Mouse (Mus musculus) stomach, postnatal 0 days (tissue): ENCODE data around the gene Hpd.

Experiments used
- CTCF ChIP-seq: IDR thresholded peaks from 2 replicates; pipeline ENCODE4 v1.5.1; 2016; ENCODE audit warnings: antibody characterized with exemption, low read depth, mild to moderate bottlenecking, moderate library complexity
- EP300 ChIP-seq: optimal IDR thresholded peaks from 2 replicates; pipeline ENCODE3; 2016; ENCODE audit warnings: antibody characterized with exemption

- TF ChIP-seq CTCF (no peak), EP300 (no peak)
Measured at GRCm38 (mm10) chr5:123192606-123193150, 10.2 kb upstream of the Hpd start.
